Mouse (Mus musculus): ENCODE measurements around the gene Pde3b.
"Not testable (repeated sequence)": the region's sequence is repeated elsewhere in the genome, so short reads cannot be mapped to it uniquely, and the experiment has no call there.

Gene Pde3b

GRCm38 (mm10) chr7:114479779-114480178, 64.7 kb downstream of the Pde3b start:
- no peak for DNase-seq (ENCODE audit: low spot score)

GRCm38 (mm10) chr7:114480196-114480989, 65.3 kb downstream of the Pde3b start:
- no peak for DNase-seq (ENCODE audit: low spot score)

DNA sequence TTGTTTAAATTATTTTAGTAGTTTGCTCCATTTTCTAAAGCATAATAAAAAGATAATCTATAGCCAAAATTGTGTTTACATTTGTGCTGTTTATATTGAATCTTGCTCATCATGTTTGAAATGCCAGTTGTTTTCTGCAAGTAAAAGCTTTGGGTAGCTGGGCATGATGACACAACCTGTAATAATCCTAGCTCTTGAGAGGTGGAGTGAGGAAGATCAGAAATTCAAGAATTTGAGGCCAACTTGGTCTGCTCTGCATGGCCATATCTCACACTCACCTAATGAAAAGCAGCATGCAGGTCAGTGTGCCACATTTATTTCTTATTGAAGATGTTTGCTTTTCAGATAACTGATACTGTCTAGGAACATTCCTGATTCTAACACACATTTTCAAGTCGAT, 65.9 kb downstream of the Pde3b start:
- no peak for DNase-seq (ENCODE audit: low spot score)

- DNase-seq (ENCODE audit: low spot score), result no peak
Observed at GRCm38 (mm10) chr7:114481429-114481931, 66.4 kb downstream of the Pde3b start.

- DNase-seq (ENCODE audit: low spot score), result no peak
Observed at GRCm38 (mm10) chr7:114492540-114492939, 77.5 kb downstream of the Pde3b start.

DNA sequence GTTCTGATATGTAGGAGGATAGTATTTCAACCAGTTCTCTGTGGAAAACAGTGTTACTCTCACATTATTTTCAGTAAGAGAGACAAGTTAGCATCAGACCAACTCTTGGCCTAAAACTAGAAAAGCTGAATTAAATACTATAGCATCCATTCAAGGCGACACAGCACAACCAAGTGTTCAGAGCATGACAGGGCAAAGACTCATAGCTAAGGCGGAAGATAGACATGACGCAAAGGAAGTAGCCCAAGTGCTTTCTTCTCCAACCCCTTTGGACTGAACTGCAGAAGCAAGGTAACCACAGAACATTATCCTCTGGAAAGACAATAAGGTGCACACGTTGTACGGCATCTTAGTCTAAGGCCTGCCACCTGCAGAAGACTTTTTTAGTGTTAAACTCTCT, 79.0 kb downstream of the Pde3b start:
- DNase-seq (ENCODE audit: low spot score), result no peak

- DNase-seq (ENCODE audit: low spot score), result no peak
Observed at GRCm38 (mm10) chr7:114499293-114499692, 84.2 kb downstream of the Pde3b start.

- no peak for DNase-seq (ENCODE audit: low spot score)
Observed at GRCm38 (mm10) chr7:114508879-114509278, 93.8 kb downstream of the Pde3b start.

GRCm38 (mm10) chr7:114520122-114520521, 105.0 kb downstream of the Pde3b start:
- no peak for DNase-seq (ENCODE audit: low spot score)

DNA sequence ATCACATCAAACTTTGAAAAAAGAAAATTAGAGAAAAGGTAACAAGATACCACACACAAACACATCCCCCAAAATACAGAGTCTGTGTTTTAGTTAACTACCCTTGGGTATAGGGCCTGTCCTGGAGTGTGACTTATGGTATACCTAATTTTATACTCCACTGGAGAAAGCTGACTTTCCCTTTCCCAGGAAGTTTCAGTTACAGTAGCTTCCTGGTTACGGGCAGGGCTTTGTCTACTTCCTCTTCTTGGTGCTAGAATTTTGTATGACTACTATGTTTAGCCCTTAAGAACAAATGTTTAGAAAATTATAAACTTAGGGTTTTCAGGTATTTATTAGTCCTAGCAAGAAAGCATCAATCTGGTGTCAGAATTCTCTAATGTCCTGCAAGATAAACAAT, 111.2 kb downstream of the Pde3b start:
- no peak for DNase-seq (ENCODE audit: low spot score)

GRCm38 (mm10) chr7:114536179-114536578, 121.1 kb downstream of the Pde3b start:
- DNase-seq (ENCODE audit: low spot score), result no peak

- peak; percentile 85 for DNase-seq (ENCODE audit: low spot score)
Observed at GRCm38 (mm10) chr7:114562531-114563241, 147.6 kb downstream of the Pde3b start, which contains the start of gene Cyp2r1. Gene Cyp2r1, minus strand, starts transcription at chr7:114562972.

- DNase-seq (ENCODE audit: low spot score), result not testable (repeated sequence)
Observed at GRCm38 (mm10) chr7:114573866-114574265, 158.8 kb downstream of the Pde3b start.

DNA sequence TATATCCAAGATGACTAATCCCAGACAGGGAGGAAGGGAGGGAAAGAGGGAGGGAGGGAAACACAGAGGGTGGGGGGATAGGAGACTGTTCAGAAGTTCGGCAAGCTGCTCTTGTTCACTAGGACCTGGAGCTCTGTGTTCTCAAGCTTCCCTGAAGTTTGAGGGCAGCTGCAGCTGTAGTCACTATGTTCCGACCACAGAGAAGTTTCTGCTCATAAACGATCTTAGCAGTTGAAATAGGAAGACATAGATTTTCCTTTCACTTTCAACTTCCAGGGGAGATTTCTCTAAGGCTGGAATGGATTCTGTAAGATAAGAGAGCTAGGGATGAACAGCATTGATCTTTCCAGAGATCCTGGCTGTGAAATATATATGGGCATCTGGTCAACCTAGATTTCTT, 161.8 kb downstream of the Pde3b start:
- no peak for DNase-seq (ENCODE audit: low spot score)

DNA sequence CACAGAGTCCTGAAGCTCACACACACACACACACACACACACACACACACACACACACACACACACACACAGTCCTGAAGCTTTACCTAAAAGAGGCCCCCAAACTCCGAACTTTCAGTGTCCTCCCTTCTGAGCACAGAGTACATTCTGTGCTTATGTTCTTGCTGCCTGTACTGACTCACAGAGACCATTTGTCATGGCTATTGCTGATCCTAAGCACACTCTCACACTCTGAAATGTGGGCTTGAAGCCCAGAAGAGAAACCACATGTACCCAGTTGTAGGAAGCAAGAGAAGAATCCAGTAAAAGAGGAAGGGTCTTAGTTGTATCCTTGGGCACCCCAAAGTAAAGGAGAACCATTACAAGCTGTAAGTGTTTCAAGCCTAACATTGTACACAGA, 162.6 kb downstream of the Pde3b start:
- no peak for DNase-seq (ENCODE audit: low spot score)

GRCm38 (mm10) chr7:114580426-114580825, 165.3 kb downstream of the Pde3b start:
- DNase-seq (ENCODE audit: low spot score), result no peak

DNA sequence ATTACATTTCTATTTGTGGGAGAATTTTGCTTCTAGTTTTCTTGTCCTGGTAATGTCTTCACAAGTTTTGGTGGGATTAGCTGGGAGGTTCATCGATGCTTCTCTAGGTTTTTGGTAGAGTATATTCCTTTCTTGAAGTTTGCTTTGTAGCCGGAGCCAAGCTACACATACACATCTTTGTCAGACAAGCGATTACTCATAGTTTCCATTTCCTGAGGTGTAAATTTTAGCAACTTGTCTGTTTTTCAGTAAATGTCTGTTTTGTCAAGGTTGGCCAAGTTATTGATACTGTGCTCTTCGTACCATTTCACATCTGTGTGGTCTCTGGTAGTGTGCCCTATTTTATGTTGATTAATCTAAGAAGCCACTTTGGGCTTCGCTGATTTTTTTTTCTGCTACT, 166.1 kb downstream of the Pde3b start:
- no peak for DNase-seq (ENCODE audit: low spot score)

GRCm38 (mm10) chr7:114582441-114582840, 167.4 kb downstream of the Pde3b start:
- no peak for DNase-seq (ENCODE audit: low spot score)

Measured in ovary, postnatal 36 days (tissue).